Mouse (Mus musculus): Measurements from ENCODE around the gene Os9.
A peak's percentile ranks its signal among the peaks of the same experiment; 100 is the strongest.

Os9 gene

DNA sequence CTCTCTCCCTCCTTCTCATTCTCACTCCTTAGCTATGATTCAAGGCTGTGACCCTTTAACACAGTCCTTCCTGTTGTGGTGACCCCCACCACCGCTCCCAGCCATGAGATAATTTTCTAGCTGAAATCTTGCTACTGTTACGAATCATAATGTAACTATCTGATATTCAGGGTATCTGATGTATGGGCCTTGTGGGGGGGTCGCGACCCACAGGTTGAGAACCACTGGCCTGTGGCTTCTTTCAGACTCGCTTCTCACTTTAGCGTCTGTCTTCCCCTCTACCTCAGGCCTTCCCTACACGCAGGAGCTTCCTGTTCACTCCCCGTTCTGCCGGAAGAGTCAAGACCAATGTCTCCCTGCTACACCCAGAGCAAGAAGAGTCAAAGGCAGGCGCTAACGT lies 2.5 kb downstream of the Os9 start:
- no peak for DNase-seq (ENCODE audit: low spot score)

- DNase-seq (ENCODE audit: low spot score): no peak
Measured at GRCm38 (mm10) chr10:127115068-127115467, 5.9 kb downstream of the Os9 start.

DNA sequence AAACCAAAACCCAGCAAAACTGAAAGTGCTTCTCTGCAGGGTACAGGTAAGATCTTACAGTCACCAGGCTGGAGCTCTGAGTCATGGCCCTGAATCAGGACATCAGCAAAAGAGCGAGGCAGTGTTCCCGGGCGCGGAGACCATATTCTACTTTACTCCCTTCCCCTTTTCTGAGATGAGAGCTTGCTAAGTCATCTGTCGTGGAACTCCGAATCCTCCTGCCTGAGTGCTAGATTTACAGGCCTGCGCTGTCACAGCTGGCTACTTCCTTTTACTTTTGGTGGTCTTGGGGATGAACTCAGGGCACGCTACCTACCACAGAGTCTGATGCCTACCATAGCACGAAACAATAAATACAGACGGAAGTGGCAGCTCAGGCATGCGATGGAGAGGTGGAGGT lies 6.5 kb downstream of the Os9 start:
- no peak for DNase-seq (ENCODE audit: low spot score)

DNA sequence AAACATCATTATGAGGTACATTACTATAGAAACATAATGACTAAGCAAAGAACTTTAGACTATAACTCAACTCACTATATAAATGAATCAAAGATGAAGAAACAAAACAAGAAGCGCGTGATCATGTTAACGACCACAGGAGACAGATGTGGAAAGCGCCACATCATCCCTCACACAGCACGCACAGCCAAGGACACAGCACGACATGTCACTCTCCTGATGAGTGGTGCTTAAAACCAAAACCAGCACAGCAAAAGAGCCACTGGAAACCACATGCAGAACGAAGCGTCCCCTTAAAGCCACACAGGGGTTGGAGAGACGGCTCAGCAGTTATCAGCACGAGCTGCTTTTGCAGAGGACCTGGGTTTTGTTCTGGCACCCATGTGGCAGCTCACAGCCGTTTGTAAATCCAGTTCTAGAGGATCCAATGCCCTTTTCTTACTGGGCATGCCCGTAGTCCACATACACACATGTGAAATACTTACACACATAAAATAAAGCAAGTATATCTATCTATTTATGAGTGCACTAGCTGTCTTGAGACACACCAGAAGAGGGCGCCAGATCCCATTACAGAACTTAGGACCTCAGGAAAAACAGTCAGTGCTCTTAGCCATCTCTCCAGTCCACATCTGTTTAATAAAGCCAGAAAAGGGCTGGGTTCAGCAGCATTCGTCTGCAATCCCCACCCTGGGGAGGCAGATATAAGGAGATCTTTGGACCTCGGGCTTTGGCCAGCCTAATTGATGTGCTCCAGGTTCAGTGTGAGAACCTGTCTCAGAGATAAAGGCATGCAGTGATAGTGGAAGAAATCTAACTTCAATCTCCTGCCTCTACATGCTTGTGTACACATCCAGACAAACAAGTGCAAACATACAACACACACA lies 9.7 kb downstream of the Os9 start:
- no peak for DNase-seq (ENCODE audit: low spot score)

GRCm38 (mm10) chr10:127108262-127108583 lies 12.7 kb downstream of the Os9 start:
- no peak for DNase-seq (ENCODE audit: low spot score)

DNA sequence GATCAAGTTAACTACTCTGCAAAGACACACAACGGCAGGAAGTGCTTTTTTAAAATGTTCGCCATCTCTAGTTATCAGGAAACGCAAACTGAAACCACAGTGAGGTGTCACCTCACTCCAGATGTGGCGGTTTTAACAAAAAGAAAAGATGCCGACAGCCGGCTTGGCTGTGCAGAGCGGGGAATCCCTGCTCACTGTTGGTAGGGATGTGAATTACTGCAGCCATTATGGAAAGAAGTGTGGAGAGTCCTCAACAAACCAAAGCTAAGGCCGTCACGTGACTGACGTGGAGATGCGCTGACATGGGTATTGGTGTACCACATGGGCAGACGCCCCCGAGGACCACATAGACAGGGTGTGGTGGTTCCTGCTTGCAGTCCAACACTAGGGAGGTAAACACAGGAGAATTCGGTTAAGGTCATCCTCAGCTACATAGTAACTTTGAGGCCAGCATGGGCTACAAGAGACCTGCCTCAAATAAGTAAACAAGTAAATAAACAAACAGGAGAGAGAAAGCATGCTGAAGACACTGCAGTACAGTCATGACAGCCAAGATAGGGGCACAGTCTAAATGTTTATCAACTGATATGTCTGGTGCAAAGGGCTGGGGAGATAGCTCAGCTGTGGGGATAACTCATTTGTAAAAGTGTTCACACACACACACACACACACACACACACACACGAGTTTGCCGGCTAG lies 13.2 kb downstream of the Os9 start:
- DNase-seq (ENCODE audit: low spot score): no peak

DNA sequence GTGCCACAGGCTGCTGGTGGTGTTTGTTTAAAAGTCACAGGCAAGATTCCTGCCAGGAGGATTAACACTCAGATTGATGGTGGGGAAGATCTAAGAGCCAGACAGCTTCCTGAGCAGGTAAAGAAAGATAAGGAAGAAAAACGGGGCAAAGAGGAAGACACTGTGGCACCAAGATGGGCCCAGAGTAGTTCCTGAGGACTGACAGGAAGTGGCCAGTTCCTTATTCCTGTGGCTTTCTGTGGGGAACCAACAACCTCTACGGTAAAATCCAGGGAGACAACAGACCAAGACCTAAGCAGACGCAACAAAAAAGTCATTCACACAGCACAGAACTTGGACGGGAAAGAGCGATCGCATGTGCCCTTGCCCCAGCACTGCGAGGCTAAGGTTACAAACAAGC lies 17.3 kb downstream of the Os9 start:
- DNase-seq (ENCODE audit: low spot score): no peak

DNA sequence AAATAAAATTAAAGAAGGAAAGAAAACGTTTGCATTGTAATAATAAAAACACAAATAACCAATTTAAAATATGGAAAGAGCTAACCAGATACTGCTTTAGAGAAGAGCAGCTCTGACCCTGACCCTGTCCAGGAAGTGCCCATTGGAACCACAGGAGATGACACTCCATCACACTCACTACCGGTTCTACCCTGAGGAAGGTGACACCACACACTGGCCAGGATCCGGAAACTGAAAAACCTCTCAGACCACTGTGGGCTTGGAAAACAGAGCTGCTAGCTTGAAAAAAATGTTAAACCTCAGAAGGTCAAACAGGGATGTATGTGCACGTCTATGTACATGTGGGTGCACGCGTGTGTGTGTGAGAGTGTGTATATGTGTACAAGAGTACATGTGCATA lies 19.8 kb downstream of the Os9 start:
- DNase-seq (ENCODE audit: low spot score): no peak

DNA sequence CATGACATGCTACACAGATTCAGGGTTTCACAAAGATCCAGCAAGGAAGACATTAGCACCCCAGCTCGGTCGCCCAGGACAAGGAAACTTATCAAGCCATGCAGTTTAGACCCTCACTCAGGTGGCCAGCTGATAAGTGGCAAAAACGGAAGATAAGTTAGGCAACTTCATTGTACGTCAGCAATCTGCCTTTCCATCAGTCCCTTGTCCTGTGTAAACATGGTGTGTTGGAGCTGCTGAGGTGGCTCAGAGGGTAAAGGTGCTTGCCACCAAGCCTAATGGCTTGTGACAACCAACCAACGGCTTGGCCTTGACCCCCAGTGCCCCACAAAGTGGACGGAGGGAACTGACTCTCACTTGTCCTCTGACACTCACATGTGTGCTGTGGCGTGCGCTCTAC lies 20.5 kb downstream of the Os9 start:
- DNase-seq (ENCODE audit: low spot score): no peak

DNA sequence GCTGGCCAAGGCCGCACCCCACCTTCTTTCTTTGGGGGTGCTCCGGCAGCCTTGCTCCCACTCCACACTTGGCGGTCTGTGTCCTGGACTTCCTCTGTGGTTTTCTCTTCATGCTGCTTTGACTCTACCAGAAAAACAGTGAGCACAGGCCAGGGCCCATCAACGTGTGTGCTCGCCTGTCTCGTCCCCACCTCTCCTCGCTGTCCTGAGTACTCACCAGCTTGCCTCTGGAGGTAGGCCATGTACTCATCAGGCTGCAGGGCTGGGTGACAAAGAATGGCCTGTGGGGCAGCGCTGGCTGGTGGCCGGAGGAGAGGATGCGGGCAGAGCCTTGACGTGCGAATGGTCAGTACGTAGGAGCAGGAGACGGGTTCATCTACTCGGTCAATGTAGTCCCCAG lies 21.1 kb downstream of the Os9 start:
- DNase-seq (ENCODE audit: low spot score): no peak

- no peak for DNase-seq (ENCODE audit: low spot score)
Measured at GRCm38 (mm10) chr10:127099191-127099590, 21.7 kb downstream of the Os9 start.

- DNase-seq (ENCODE audit: low spot score): no peak
Measured at GRCm38 (mm10) chr10:127098514-127098913, 22.4 kb downstream of the Os9 start.

GRCm38 (mm10) chr10:127094382-127094802 lies 26.5 kb downstream of the Os9 start:
- peak; percentile 41 for DNase-seq (ENCODE audit: low spot score)

DNA sequence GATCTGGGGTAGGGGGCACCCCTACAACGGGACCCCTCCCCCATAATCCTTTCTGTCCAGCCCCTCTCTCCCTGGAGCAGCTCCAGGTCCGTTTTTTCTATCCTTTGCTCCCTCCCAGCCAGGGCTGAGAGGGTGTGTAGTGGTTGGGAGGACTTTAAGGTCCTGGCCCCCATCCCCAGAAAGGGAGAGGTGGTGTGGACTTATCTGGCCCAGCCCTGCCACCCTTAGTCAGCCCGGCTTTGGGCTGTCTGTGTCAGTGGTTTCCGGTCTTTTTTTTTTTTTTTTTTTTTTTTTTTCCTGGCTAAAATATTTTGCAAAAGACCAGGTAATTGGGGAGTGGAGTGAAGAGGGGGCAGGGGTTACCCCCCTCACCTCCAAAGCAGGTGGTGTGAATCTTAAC lies 28.2 kb downstream of the Os9 start:
- no peak for DNase-seq (ENCODE audit: low spot score)

- peak; percentile 29 for DNase-seq (ENCODE audit: low spot score)
Measured at GRCm38 (mm10) chr10:127091507-127092396, 29.2 kb downstream of the Os9 start.

DNA sequence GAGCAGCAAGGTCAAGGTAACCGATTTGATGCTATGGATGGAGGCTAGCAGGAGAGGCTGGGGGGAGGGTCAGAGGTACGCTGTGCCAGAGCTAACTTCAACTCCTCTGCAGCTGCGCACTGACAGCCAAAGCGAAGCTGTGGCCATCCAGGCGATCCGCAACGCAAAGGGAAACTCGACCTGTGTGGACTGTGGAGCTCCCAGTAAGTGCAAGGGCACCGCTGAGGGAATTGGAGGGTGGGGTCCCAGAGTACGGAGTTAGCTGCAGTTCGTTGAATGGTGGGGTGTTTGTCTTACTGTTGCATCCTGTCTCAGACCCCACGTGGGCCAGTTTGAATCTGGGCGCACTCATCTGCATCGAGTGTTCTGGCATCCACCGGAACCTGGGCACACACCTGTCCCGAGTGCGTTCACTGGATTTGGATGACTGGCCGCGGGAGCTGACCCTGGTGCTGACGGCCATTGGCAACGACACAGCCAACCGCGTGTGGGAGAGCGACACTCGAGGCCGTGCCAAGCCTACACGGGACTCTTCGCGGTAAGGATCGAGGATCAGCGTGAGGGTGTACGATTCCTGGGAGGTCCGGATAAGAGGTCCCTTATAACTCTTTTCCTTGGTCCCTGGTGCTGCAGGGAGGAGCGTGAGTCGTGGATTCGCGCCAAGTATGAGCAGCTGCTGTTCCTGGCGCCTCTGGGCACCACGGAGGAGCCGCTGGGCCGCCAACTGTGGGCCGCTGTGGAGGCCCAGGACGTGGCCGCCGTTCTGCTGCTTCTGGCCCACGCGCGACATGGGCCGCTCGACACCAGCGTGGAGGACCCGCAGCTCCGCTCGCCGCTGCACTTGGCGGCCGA lies 30.1 kb downstream of the Os9 start:
- DNase-seq (ENCODE audit: low spot score): peak; percentile 62

DNA sequence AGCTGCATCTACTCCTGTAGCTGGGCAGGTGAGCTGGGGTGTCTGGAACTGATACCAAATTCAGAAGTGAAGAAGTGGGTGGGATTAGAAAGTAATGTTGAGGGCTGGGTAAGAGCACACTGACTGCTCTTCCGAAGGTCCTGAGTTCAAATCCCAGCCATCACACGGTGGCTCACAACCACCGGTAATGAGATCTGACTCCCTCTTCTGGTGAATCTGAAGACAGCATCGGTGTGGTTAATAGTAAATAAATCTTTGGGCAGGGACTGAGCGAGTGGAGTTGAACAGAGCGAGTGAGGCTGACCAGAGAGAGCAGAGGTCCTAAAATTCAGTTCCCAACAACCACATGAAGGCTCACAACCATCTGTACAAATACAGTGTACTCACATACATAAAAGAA lies 35.3 kb downstream of the Os9 start:
- DNase-seq (ENCODE audit: low spot score): no peak

DNA sequence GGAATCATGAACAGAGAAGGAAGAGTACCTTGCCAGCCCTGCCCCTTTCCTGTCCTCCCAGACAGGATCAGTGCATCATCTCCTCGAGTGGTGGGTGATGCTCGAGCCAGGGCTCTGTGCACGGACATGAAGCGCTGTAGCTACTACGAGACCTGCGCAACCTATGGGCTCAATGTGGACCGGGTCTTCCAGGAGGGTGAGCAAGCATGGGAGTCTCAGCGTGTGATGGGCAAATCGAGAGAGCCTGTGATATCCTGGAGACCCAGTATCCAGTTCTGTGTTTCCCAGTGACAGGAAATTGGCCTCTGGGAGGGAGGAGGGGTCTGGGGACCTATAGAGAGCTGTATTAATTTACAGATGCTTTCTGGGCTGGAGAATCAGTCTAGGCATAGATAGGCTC lies 35.9 kb downstream of the Os9 start:
- no peak for DNase-seq (ENCODE audit: low spot score)

DNA sequence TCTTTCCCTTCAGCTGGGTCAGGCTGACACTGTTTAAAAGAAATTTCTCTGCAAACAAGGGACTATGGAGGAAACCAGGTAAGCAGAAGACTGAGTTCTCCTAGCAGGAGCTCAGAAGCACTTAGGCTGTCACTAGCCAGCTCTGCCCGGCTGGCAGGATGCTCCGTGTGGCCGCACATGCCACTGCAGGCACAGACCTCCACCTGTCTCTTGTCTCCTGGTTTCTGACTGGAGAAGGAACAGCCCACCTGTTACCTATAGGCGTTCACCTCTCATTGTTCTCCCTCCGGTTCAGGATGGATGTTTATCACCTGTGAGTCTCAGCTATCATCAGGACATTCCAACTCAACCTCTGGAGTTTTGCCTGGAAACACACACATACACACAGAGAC lies 37.0 kb downstream of the Os9 start:
- no peak for DNase-seq (ENCODE audit: low spot score)

GRCm38 (mm10) chr10:127083292-127083914 lies 37.5 kb downstream of the Os9 start:
- DNase-seq (ENCODE audit: low spot score): no peak

GRCm38 (mm10) chr10:127081996-127082620 lies 38.8 kb downstream of the Os9 start:
- DNase-seq (ENCODE audit: low spot score): no peak

Measured in urinary bladder, postnatal 14 days (tissue).